ENCODE assay signal across 9 mouse cellular contexts in genomic region chr4:139581427-139582051, GRCm38 (mm10). TPM values are rescaled to one million over a fixed set of nuclear protein-coding genes. Genes with fewer than 3 reads are reported as not detected.
DNase-seq lines count a peak whose midpoint lies in the region; ATAC-seq and TF ChIP-seq lines count a peak whose summit lies in the region.
"Had no signal": no experiment of that assay in that cellular context is flagged by ENCODE, and none has a peak within 500 bp of the region (broad histone marks: within the 10 kb centered on the region; RNA-seq: fewer than 3 reads in every experiment).

No protein-coding gene starts in this region.

- peak overlapping the region; percentile 82 for H3K27ac ChIP-seq in limb, embryonic 14.5 days (replicated peaks; ENCODE audit: low read depth, low read length)
- H3K27ac ChIP-seq in neural tube, embryonic 15.5 days (replicated peaks): peak overlapping the region; percentile 78

- H3K4me3 ChIP-seq in limb, embryonic 14.5 days (replicated peaks; ENCODE audit: low read length): peak overlapping the region; percentile 17; the same call in 1 of the 2 replicates
- H3K4me3 ChIP-seq in neural tube, embryonic 15.5 days (replicated peaks): peak overlapping the region; percentile 21; the same call in 1 of the 2 replicates
- H3K4me3 ChIP-seq: megakaryocyte, embryonic 14.5 days had no signal

- no peak for ATAC-seq in limb, embryonic 14.5 days (ENCODE audit: low FRiP score, low read depth)
- ATAC-seq in neural tube, embryonic 15.5 days (ENCODE audit: low FRiP score): no peak
- ATAC-seq in CD4-positive, CD25-positive, alpha-beta regulatory T cell, adult 4 months: no peak

- peak; percentile 69 for DNase-seq in adipocyte (ENCODE audit: low spot score)
- DNase-seq in cerebellum, adult 9-11 months: peak; percentile 66
- DNase-seq in heart, postnatal 4 days: peak; percentile 65
- peak; percentile 54 for DNase-seq in limb, embryonic 14.5 days (ENCODE audit: low spot score)
- DNase-seq in frontal cortex, adult 2 months (ENCODE audit: extremely low spot score in 1 of 2, low spot score in 1 of 2): no peak
- no peak for DNase-seq in left cerebral cortex, postnatal 14 days (ENCODE audit: low spot score in 2 of 2)

- H3K9ac ChIP-seq in limb, embryonic 14.5 days (ENCODE audit: low read depth, low read length, severe bottlenecking): peak overlapping the region; percentile 55
- H3K9ac ChIP-seq in neural tube, embryonic 15.5 days (replicated peaks): peak overlapping the region; percentile 40; the same call in 1 of the 2 replicates

- H3K4me1 ChIP-seq in limb, embryonic 14.5 days (ENCODE audit: control insufficient read depth, insufficient read depth, low read length): peaks cover 48% of the 10 kb centered on the region
- H3K4me1 ChIP-seq in neural tube, embryonic 15.5 days: peaks cover 94% of the 10 kb centered on the region

- 0 out of 2 replicates have a peak, but pooled peaks cover 2% of the 10 kb centered on the region for H3K36me3 ChIP-seq in limb, embryonic 14.5 days (ENCODE audit: control insufficient read depth, insufficient read depth, low read length)
- no peaks in the 10 kb centered on the region for H3K36me3 ChIP-seq in neural tube, embryonic 15.5 days

- intact Hi-C loops in left cerebral cortex, postnatal 14 days (cut with DNase I): no loop called here

- no peak for TF ChIP-seq POLR2A in limb, embryonic 14.5 days (IDR thresholded peaks at IDR 0.05; ENCODE audit: borderline replicate concordance, extremely low read depth, insufficient read depth, insufficient read length)

- H3K4me2 ChIP-seq in limb, embryonic 14.5 days (replicated peaks; ENCODE audit: low read depth, low read length, severe bottlenecking): peak overlapping the region; percentile 39
- H3K4me2 ChIP-seq in neural tube, embryonic 15.5 days: peak overlapping the region; percentile 65

- no peaks in the 10 kb centered on the region for H3K27me3 ChIP-seq in limb, embryonic 14.5 days (ENCODE audit: control insufficient read depth, insufficient read depth, low read length)
- no peaks in the 10 kb centered on the region for H3K27me3 ChIP-seq in neural tube, embryonic 15.5 days (replicated peaks)

- no peaks in the 10 kb centered on the region for H3K9me3 ChIP-seq in limb, embryonic 14.5 days (ENCODE audit: control insufficient read depth, low read length)
- H3K9me3 ChIP-seq in neural tube, embryonic 15.5 days (replicated peaks): no peaks in the 10 kb centered on the region
- H3K9me3 ChIP-seq: megakaryocyte, embryonic 14.5 days had no signal

- WGBS in limb, embryonic 14.5 days: 22% methylated on average over 6 of the region's 6 CpGs
- 14% methylated on average over 6 of the region's 6 CpGs for WGBS in neural tube, embryonic 15.5 days

RNA-seq across cellular contexts. Expression of gene Gm21969, which starts 21.4 kb away (rescaled TPM):
- not detected for total RNA-seq in heart, postnatal 4 days (2021)
- polyA plus RNA-seq in limb, embryonic 14.5 days (2012; rRNA removed): 0.03 TPM in 1 of 2 replicates, not detected in the other
- polyA plus RNA-seq in limb, embryonic 14.5 days (2014; fragmentation: Nextera tagmentation; extraction: Ambion mirVana): not detected in 2 replicates
- polyA plus RNA-seq in neural tube, embryonic 15.5 days (2015; fragmentation: Nextera tagmentation; extraction: Ambion mirVana): not detected in 2 replicates
- 0.02 and 0.04 TPM in 2 replicates for polyA plus RNA-seq in frontal cortex, adult 2 months (2012; rRNA removed)
- total RNA-seq in left cerebral cortex, postnatal 14 days (2021): not detected
- polyA plus RNA-seq in CD4-positive, CD25-positive, alpha-beta regulatory T cell, adult 4 months (2017; shearing (Covaris generic)): not detected

RNA-seq across cellular contexts. Expression of gene Aldh4a1, which starts 41.1 kb away (rescaled TPM):
- 10 to 100 TPM; 15.1 to 15.4 TPM for total RNA-seq in heart, postnatal 4 days (2021)
- 21.9 and 25.6 TPM in 2 replicates for polyA plus RNA-seq in limb, embryonic 14.5 days (2012; rRNA removed)
- 21.9 and 23.0 TPM in 2 replicates for polyA plus RNA-seq in limb, embryonic 14.5 days (2014; fragmentation: Nextera tagmentation; extraction: Ambion mirVana)
- polyA plus RNA-seq in neural tube, embryonic 15.5 days (2015; fragmentation: Nextera tagmentation; extraction: Ambion mirVana): 29.5 and 34.9 TPM in 2 replicates
- polyA plus RNA-seq in frontal cortex, adult 2 months (2012; rRNA removed): 22.6 and 24.7 TPM in 2 replicates
- total RNA-seq in left cerebral cortex, postnatal 14 days (2021): 10 to 100 TPM; 17.4 to 18.1 TPM
- polyA plus RNA-seq in CD4-positive, CD25-positive, alpha-beta regulatory T cell, adult 4 months (2017; shearing (Covaris generic)): 10 to 100 TPM; 11.0 to 22.4 TPM

RNA-seq across cellular contexts. Expression of gene Iffo2, which starts 51.2 kb away (rescaled TPM):
- 10 to 100 TPM; 14.2 to 14.6 TPM for total RNA-seq in heart, postnatal 4 days (2021)
- polyA plus RNA-seq in limb, embryonic 14.5 days (2012; rRNA removed): 8.8 and 9.9 TPM in 2 replicates
- polyA plus RNA-seq in limb, embryonic 14.5 days (2014; fragmentation: Nextera tagmentation; extraction: Ambion mirVana): 5.8 and 5.9 TPM in 2 replicates
- 4.5 and 5.2 TPM in 2 replicates for polyA plus RNA-seq in neural tube, embryonic 15.5 days (2015; fragmentation: Nextera tagmentation; extraction: Ambion mirVana)
- 10.1 TPM in 2 replicates for polyA plus RNA-seq in frontal cortex, adult 2 months (2012; rRNA removed)
- 10 to 100 TPM; 17.2 to 19.6 TPM for total RNA-seq in left cerebral cortex, postnatal 14 days (2021)
- polyA plus RNA-seq in CD4-positive, CD25-positive, alpha-beta regulatory T cell, adult 4 months (2017; shearing (Covaris generic)): 1 to 10 TPM; 3.0 to 3.8 TPM

Comparison
In these comparisons a context has a peak if more than half of its experiments do, and no peak if none do; other contexts are left out.
1. DNase-seq: peak in adipocyte (single experiment), cerebellum, adult 9-11 months (single experiment), heart, postnatal 4 days (single experiment) and limb, embryonic 14.5 days (single experiment); none in frontal cortex, adult 2 months (0 of 2) and left cerebral cortex, postnatal 14 days (0 of 2).